Mouse (Mus musculus) CH12.LX (cell line): ENCODE results near the gene Acadvl.

Source experiments
- CTCF ChIP-seq, 2 experiments: IDR thresholded peaks in 1 of 2; conservative IDR thresholded peaks in 1 of 2; 2 replicates each; pipeline ENCODE4 v1.5.1; 2011 to 2012; ENCODE audit warnings: low read depth in 2 of 2, low read length in 2 of 2, improper control_type of control experiment in 1 of 2, inconsistent platforms in 1 of 2, mild to moderate bottlenecking in 1 of 2, moderate library complexity in 1 of 2
- ETS1 ChIP-seq: conservative IDR thresholded peaks from 2 replicates; pipeline ENCODE4 v1.6.1; 2012; ENCODE audit warnings: low read depth, mild to moderate bottlenecking, inconsistent platforms, low read length, improper control_type of control experiment, moderate library complexity
- MAX ChIP-seq: IDR thresholded peaks from 2 replicates; pipeline ENCODE4 v1.6.1; 2011; ENCODE audit warnings: low read length, improper control_type of control experiment
- NELFE ChIP-seq: IDR thresholded peaks from 2 replicates; pipeline ENCODE4 v1.6.1; 2011; ENCODE audit warnings: low read depth, low read length, improper control_type of control experiment
- POLR2A ChIP-seq: IDR thresholded peaks from 2 replicates; pipeline ENCODE4 v1.6.1; 2011; ENCODE audit warnings: low read depth, mild to moderate bottlenecking, improper control_type of control experiment, low read length
- ZMIZ1 ChIP-seq: IDR thresholded peaks from 2 replicates; pipeline ENCODE4 v1.6.1; 2012; ENCODE audit warnings: low read depth, mild to moderate bottlenecking, inconsistent platforms, low read length, improper control_type of control experiment

DNA sequence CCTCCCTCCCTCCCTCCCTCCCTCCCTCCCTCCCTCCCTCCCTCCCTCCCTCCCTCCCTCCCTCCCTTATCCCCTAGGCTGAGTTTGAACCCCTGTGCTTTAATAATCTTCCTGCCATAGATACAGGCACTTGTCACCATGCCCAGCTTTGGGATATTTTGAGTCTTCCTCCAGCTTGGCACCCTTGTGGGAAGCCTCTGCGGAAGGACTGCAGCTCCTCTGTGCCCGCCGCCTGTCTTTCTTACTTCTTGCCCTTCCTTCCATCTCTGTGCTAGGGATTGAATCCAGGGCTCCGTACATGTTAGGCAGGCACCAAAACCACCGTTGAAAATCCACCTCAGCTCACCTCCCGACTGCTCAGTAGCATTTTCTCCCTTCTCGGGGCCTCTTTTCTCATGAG, 25.0 kb upstream of the Acadvl start:
- no peak for TF ChIP-seq ETS1
- TF ChIP-seq POLR2A, result no peak
- TF ChIP-seq CTCF (conservative IDR thresholded peaks at IDR 0.05 in 1 of 2, IDR thresholded peaks at IDR 0.05 in 1 of 2; ENCODE audit: low read depth in 2 of 2, low read length in 2 of 2), result no peak
- TF ChIP-seq NELFE, result no peak
- TF ChIP-seq MAX, result no peak
- TF ChIP-seq ZMIZ1, result no peak
